Mouse (Mus musculus) spleen, embryonic (tissue): ENCODE results near the gene Bri3bp.
"Not testable (repeated sequence)": the region's sequence is repeated elsewhere in the genome, so short reads cannot be mapped to it uniquely, and the experiment has no call there.

Experiments used
- CTCF ChIA-PET: fragments of 350-600 bp; sonication (Branson Sonifier 250); formaldehyde crosslinking; loops from one replicate; lab custom pipeline; 2022; lab: Charles Lee

Bri3bp gene

GRCm38 (mm10) chr5:125407910-125408575 lies 33.3 kb upstream of the Bri3bp start:
- CTCF ChIA-PET: interaction anchor here (0.6 kb wide), 1 partner anchor 42 kb away, joined by 7 read pairs; no protein-coding TSS in a partner anchor

- CTCF ChIA-PET: interaction anchor here (0.6 to 0.7 kb wide), 3 partner anchors 16 to 41 kb away, joined by 4 to 14 read pairs (median 7); no protein-coding TSS in a partner anchor
Measured at GRCm38 (mm10) chr5:125408842-125409241, 32.5 kb upstream of the Bri3bp start.

- CTCF ChIA-PET: interaction anchor here (0.7 kb wide), 1 partner anchor 17 kb away, joined by 4 read pairs; no protein-coding TSS in a partner anchor
Measured at GRCm38 (mm10) chr5:125409348-125410090, 31.8 kb upstream of the Bri3bp start.

GRCm38 (mm10) chr5:125411972-125412530 lies 29.3 kb upstream of the Bri3bp start:
- CTCF ChIA-PET: interaction anchor here (0.6 to 1.0 kb wide), 4 partner anchors 10 to 876 kb away, joined by 3 to 5 read pairs (median 4); partner anchors contain the start of gene Gm10382

GRCm38 (mm10) chr5:125412536-125412935 lies 28.8 kb upstream of the Bri3bp start:
- CTCF ChIA-PET: interaction anchor here (0.6 to 1.0 kb wide), 3 partner anchors 11 to 59 kb away, joined by 3 to 4 read pairs (median 3); partner anchors contain the start of gene Gm10382

- CTCF ChIA-PET: no interaction called here
Measured at GRCm38 (mm10) chr5:125413763-125414162, 27.6 kb upstream of the Bri3bp start.

- CTCF ChIA-PET: interaction anchor here (0.5 kb wide), 1 partner anchor 8 kb away, joined by 8 read pairs; no protein-coding TSS in a partner anchor
Measured at GRCm38 (mm10) chr5:125416183-125416582, 25.2 kb upstream of the Bri3bp start.

GRCm38 (mm10) chr5:125418636-125419035 lies 22.7 kb upstream of the Bri3bp start:
- CTCF ChIA-PET: no interaction called here

GRCm38 (mm10) chr5:125419124-125419523 lies 22.2 kb upstream of the Bri3bp start:
- CTCF ChIA-PET: no interaction called here

- CTCF ChIA-PET: no interaction called here
Measured at GRCm38 (mm10) chr5:125425698-125426276, 15.6 kb upstream of the Bri3bp start.

GRCm38 (mm10) chr5:125426343-125426742 lies 15.0 kb upstream of the Bri3bp start:
- CTCF ChIA-PET: no interaction called here

- CTCF ChIA-PET: interaction anchor here (0.6 to 1.2 kb wide), 2 partner anchors 8 to 12 kb away, joined by 4 to 9 read pairs; no protein-coding TSS in a partner anchor
Measured at GRCm38 (mm10) chr5:125432324-125432723, 9.0 kb upstream of the Bri3bp start.

- CTCF ChIA-PET: no interaction called here
Measured at GRCm38 (mm10) chr5:125433793-125434337, 7.5 kb upstream of the Bri3bp start, which contains the start of gene Dhx37. Gene Dhx37, minus strand, starts transcription at chr5:125434121.

GRCm38 (mm10) chr5:125434347-125434746 lies 7.0 kb upstream of the Bri3bp start:
- CTCF ChIA-PET: not testable (repeated sequence)

GRCm38 (mm10) chr5:125440583-125441233 lies 660 bp upstream of the Bri3bp start:
- CTCF ChIA-PET: interaction anchor here (0.6 kb wide), 1 partner anchor 46 kb away, joined by 5 read pairs; no protein-coding TSS in a partner anchor

- CTCF ChIA-PET: interaction anchor here (0.5 to 0.6 kb wide), 2 partner anchors 15 to 31 kb away, joined by 3 read pairs; no protein-coding TSS in a partner anchor
Measured at GRCm38 (mm10) chr5:125442136-125442995, 998 bp downstream of the Bri3bp start.

- CTCF ChIA-PET: interaction anchor here (0.5 kb wide), 1 partner anchor 32 kb away, joined by 3 read pairs; no protein-coding TSS in a partner anchor
Measured at GRCm38 (mm10) chr5:125443335-125443734, 2.0 kb downstream of the Bri3bp start.

- CTCF ChIA-PET: no interaction called here
Measured at GRCm38 (mm10) chr5:125443915-125444314, 2.5 kb downstream of the Bri3bp start.

GRCm38 (mm10) chr5:125444554-125444953 lies 3.2 kb downstream of the Bri3bp start:
- CTCF ChIA-PET: no interaction called here
